In genomic region chrX:167069075-167069474, GRCm38 (mm10) we compare ENCODE assay signal across 22 mouse cellular contexts.
DNase-seq lines count a peak whose midpoint lies in the region; ATAC-seq lines count a peak whose summit lies in the region.
"Had no signal": no experiment of that assay in that cellular context is flagged by ENCODE, and none has a peak within 500 bp of the region (broad histone marks: within the 10 kb centered on the region; RNA-seq: fewer than 3 reads in every experiment).

No protein-coding gene starts in this region.

- ATAC-seq in activated CD4-positive, CD25-positive, alpha-beta regulatory T cell, adult 4 months = peak; percentile 54
- ATAC-seq in hindbrain, embryonic 12.5 days (ENCODE audit: low FRiP score) = no peak
- ATAC-seq: forebrain, embryonic 14.5 days; forebrain, embryonic 16.5 days; Patski had no signal

- no peaks in the 10 kb centered on the region for H3K36me3 ChIP-seq in hindbrain, embryonic 12.5 days
- H3K36me3 ChIP-seq: embryonic facial prominence, embryonic 10.5 days; embryonic facial prominence, embryonic 12.5 days; forebrain, embryonic 12.5 days; G1E had no signal

- no peaks in the 10 kb centered on the region for H3K4me1 ChIP-seq in hindbrain, embryonic 12.5 days
- H3K4me1 ChIP-seq: embryonic facial prominence, embryonic 12.5 days; forebrain, embryonic 12.5 days had no signal

- H3K4me3 ChIP-seq in hindbrain, embryonic 12.5 days = no peak overlapping the region
- H3K4me3 ChIP-seq: embryonic facial prominence, embryonic 10.5 days; embryonic facial prominence, embryonic 12.5 days; forebrain, embryonic 12.5 days had no signal

- peak; percentile 2 for DNase-seq in CD4-positive helper T cell, adult 2 months (ENCODE audit: low read depth, low spot score)
- DNase-seq in CD4-positive, CD25-positive, alpha-beta regulatory T cell, adult 2 months (ENCODE audit: low read depth, low spot score) = peak; percentile 14
- DNase-seq in cerebellum, adult 11 months = no peak
- DNase-seq in thymus, adult 18-20 months = no peak
- DNase-seq: adrenal gland, adult 2 months; adrenal gland, postnatal 10 days; adrenal gland, postnatal 25 days; cerebellum, adult 11-12 months; cerebellum, adult 2 months; cerebellum, adult 9-10 months; cerebellum, postnatal 10 days; cerebellum, postnatal 25 days had no signal

- H3K27me3 ChIP-seq in hindbrain, embryonic 12.5 days = peaks cover 34% of the 10 kb centered on the region
- H3K27me3 ChIP-seq: CH12.LX had no signal

- no peak overlapping the region for H3K27ac ChIP-seq in hindbrain, embryonic 12.5 days
- H3K27ac ChIP-seq: embryonic facial prominence, embryonic 10.5 days; embryonic facial prominence, embryonic 12.5 days; forebrain, embryonic 12.5 days had no signal

- WGBS in hindbrain, embryonic 12.5 days = 70% methylated on average over 2 of the region's 2 CpGs

- no peaks in the 10 kb centered on the region for H3K9me3 ChIP-seq in hindbrain, embryonic 12.5 days (replicated peaks)
- H3K9me3 ChIP-seq: embryonic facial prominence, embryonic 10.5 days; embryonic facial prominence, embryonic 12.5 days; forebrain, embryonic 12.5 days; G1E had no signal

- no peak overlapping the region for H3K9ac ChIP-seq in hindbrain, embryonic 12.5 days
- H3K9ac ChIP-seq: embryonic facial prominence, embryonic 12.5 days; forebrain, embryonic 12.5 days had no signal

- no peak overlapping the region for H3K4me2 ChIP-seq in hindbrain, embryonic 12.5 days (replicated peaks)
- H3K4me2 ChIP-seq: embryonic facial prominence, embryonic 12.5 days; forebrain, embryonic 12.5 days had no signal

Comparison
In these comparisons a context has a peak if more than half of its experiments do, and no peak if none do; other contexts are left out.
1. DNase-seq: peak in CD4-positive helper T cell, adult 2 months (single experiment) and CD4-positive, CD25-positive, alpha-beta regulatory T cell, adult 2 months (single experiment); none in cerebellum, adult 11 months (single experiment) and thymus, adult 18-20 months (0 of 2).